16 mouse cellular contexts compared by ENCODE assay signal in genomic region chr12:83428016-83428415, GRCm38 (mm10). TPM values are rescaled to one million over a fixed set of nuclear protein-coding genes. Genes with fewer than 3 reads are reported as not detected.
A peak's percentile ranks its signal among the peaks of the same experiment; 100 is the strongest.
DNase-seq lines count a peak whose midpoint lies in the region; ATAC-seq and TF ChIP-seq lines count a peak whose summit lies in the region.
"Had no signal": no experiment of that assay in that cellular context is flagged by ENCODE, and none has a peak within 500 bp of the region (broad histone marks: within the 10 kb centered on the region; RNA-seq: fewer than 3 reads in every experiment).

No protein-coding gene starts in this region.

- no peaks in the 10 kb centered on the region for H3K9me3 ChIP-seq in forebrain, embryonic 10.5 days
- no peaks in the 10 kb centered on the region for H3K9me3 ChIP-seq in forebrain, embryonic 16.5 days (ENCODE audit: control insufficient read depth, low read length)
- H3K9me3 ChIP-seq in midbrain, embryonic 10.5 days (replicated peaks) = no peaks in the 10 kb centered on the region
- no peaks in the 10 kb centered on the region for H3K9me3 ChIP-seq in midbrain, embryonic 13.5 days
- no peaks in the 10 kb centered on the region for H3K9me3 ChIP-seq in liver, embryonic 12.5 days (replicated peaks)
- no peaks in the 10 kb centered on the region for H3K9me3 ChIP-seq in stomach, postnatal 0 days (ENCODE audit: control insufficient read depth, low read length)
- no peaks in the 10 kb centered on the region for H3K9me3 ChIP-seq in hindbrain, embryonic 10.5 days
- H3K9me3 ChIP-seq: embryonic facial prominence, embryonic 12.5 days; heart, embryonic 12.5 days; neural tube, embryonic 12.5 days had no signal

- TF ChIP-seq EP300 in stomach, postnatal 0 days (optimal IDR thresholded peaks at IDR 0.05) = no peak

- H3K4me2 ChIP-seq in forebrain, embryonic 16.5 days (ENCODE audit: low read length) = no peak overlapping the region
- no peak overlapping the region for H3K4me2 ChIP-seq in midbrain, embryonic 13.5 days (replicated peaks)
- H3K4me2 ChIP-seq in liver, embryonic 12.5 days = peak overlapping the region; percentile 49
- no peak overlapping the region for H3K4me2 ChIP-seq in stomach, postnatal 0 days (replicated peaks; ENCODE audit: low read depth)
- H3K4me2 ChIP-seq: embryonic facial prominence, embryonic 12.5 days; heart, embryonic 12.5 days; lung, embryonic 14.5 days; neural tube, embryonic 12.5 days had no signal

- WGBS in forebrain, embryonic 10.5 days = 62% methylated on average over 9 of the region's 9 CpGs
- 54% methylated on average over 9 of the region's 9 CpGs for WGBS in forebrain, embryonic 16.5 days
- WGBS in midbrain, embryonic 10.5 days = 63% methylated on average over 9 of the region's 9 CpGs
- WGBS in midbrain, embryonic 13.5 days = 58% methylated on average over 9 of the region's 9 CpGs
- WGBS in liver, embryonic 12.5 days (ENCODE audit: insufficient replicate concordance) = 40% methylated on average over 9 of the region's 9 CpGs
- 45% methylated on average over 9 of the region's 9 CpGs for WGBS in stomach, postnatal 0 days
- WGBS in hindbrain, embryonic 10.5 days = 55% methylated on average over 9 of the region's 9 CpGs

- H3K4me1 ChIP-seq in forebrain, embryonic 10.5 days = peaks cover 31% of the 10 kb centered on the region
- H3K4me1 ChIP-seq in forebrain, embryonic 16.5 days (replicated peaks; ENCODE audit: control insufficient read depth, insufficient read depth, low read length) = peaks cover 7% of the 10 kb centered on the region
- H3K4me1 ChIP-seq in midbrain, embryonic 10.5 days = peaks cover 50% of the 10 kb centered on the region
- H3K4me1 ChIP-seq in midbrain, embryonic 13.5 days (replicated peaks) = peaks cover 48% of the 10 kb centered on the region
- peaks cover 72% of the 10 kb centered on the region for H3K4me1 ChIP-seq in liver, embryonic 12.5 days
- no peaks in the 10 kb centered on the region for H3K4me1 ChIP-seq in stomach, postnatal 0 days (replicated peaks; ENCODE audit: control insufficient read depth, insufficient read depth)
- H3K4me1 ChIP-seq in hindbrain, embryonic 10.5 days (replicated peaks) = peaks cover 28% of the 10 kb centered on the region

- H3K27ac ChIP-seq in forebrain, embryonic 10.5 days = 0 out of 2 replicates have a peak overlapping the region, but pooled peaks have one; percentile 40
- no peak overlapping the region for H3K27ac ChIP-seq in forebrain, embryonic 16.5 days (ENCODE audit: low read length)
- H3K27ac ChIP-seq in midbrain, embryonic 10.5 days (replicated peaks) = peak overlapping the region; percentile 74
- H3K27ac ChIP-seq in midbrain, embryonic 13.5 days = no peak overlapping the region
- peak overlapping the region; percentile 87 for H3K27ac ChIP-seq in liver, embryonic 12.5 days
- no peak overlapping the region for H3K27ac ChIP-seq in stomach, postnatal 0 days (replicated peaks)
- no peak overlapping the region for H3K27ac ChIP-seq in hindbrain, embryonic 10.5 days
- H3K27ac ChIP-seq: embryonic facial prominence, embryonic 12.5 days; neural tube, embryonic 12.5 days had no signal

- no peak for TF ChIP-seq CTCF in stomach, postnatal 0 days (IDR thresholded peaks at IDR 0.05; ENCODE audit: low read depth)

- DNase-seq in forebrain, embryonic 10.5 days (ENCODE audit: extremely low spot score, low spot score) = no peak
- DNase-seq in midbrain, embryonic 10.5 days (ENCODE audit: low spot score) = no peak
- DNase-seq in stomach, postnatal 0 days (ENCODE audit: low spot score) = no peak
- DNase-seq in gastrocnemius, postnatal 4 days (ENCODE audit: low spot score in 2 of 2) = no peak
- DNase-seq in hindbrain, embryonic 10.5 days (ENCODE audit: low spot score) = no peak
- DNase-seq: cerebellum, postnatal 10 days; gastrocnemius, postnatal 14 days; heart, postnatal 36 days had no signal

- H3K4me3 ChIP-seq in forebrain, embryonic 10.5 days = no peak overlapping the region
- H3K4me3 ChIP-seq in forebrain, embryonic 16.5 days (replicated peaks; ENCODE audit: low read length) = no peak overlapping the region
- H3K4me3 ChIP-seq in midbrain, embryonic 10.5 days = no peak overlapping the region
- no peak overlapping the region for H3K4me3 ChIP-seq in midbrain, embryonic 13.5 days (replicated peaks)
- H3K4me3 ChIP-seq in liver, embryonic 12.5 days = no peak overlapping the region
- H3K4me3 ChIP-seq in stomach, postnatal 0 days (ENCODE audit: low read depth, low read length) = no peak overlapping the region
- no peak overlapping the region for H3K4me3 ChIP-seq in hindbrain, embryonic 10.5 days
- H3K4me3 ChIP-seq: embryonic facial prominence, embryonic 12.5 days; heart, embryonic 12.5 days; neural tube, embryonic 12.5 days had no signal

- no peak for ATAC-seq in forebrain, embryonic 16.5 days
- no peak for ATAC-seq in midbrain, embryonic 13.5 days
- ATAC-seq in liver, embryonic 12.5 days = no peak; the same call in 1 of the 2 replicates
- no peak for ATAC-seq in stomach, postnatal 0 days (ENCODE audit: low FRiP score, low TSS enrichment)
- ATAC-seq: Patski had no signal

- H3K27me3 ChIP-seq in forebrain, embryonic 10.5 days (ENCODE audit: poor library complexity, severe bottlenecking) = no peaks in the 10 kb centered on the region
- no peaks in the 10 kb centered on the region for H3K27me3 ChIP-seq in forebrain, embryonic 16.5 days (replicated peaks; ENCODE audit: control insufficient read depth, insufficient read depth, low read length)
- H3K27me3 ChIP-seq in midbrain, embryonic 10.5 days (ENCODE audit: low read depth, poor library complexity, severe bottlenecking) = no peaks in the 10 kb centered on the region
- H3K27me3 ChIP-seq in midbrain, embryonic 13.5 days = no peaks in the 10 kb centered on the region
- no peaks in the 10 kb centered on the region for H3K27me3 ChIP-seq in liver, embryonic 12.5 days (replicated peaks)
- H3K27me3 ChIP-seq in stomach, postnatal 0 days (ENCODE audit: control insufficient read depth, insufficient read depth, low read length) = no peaks in the 10 kb centered on the region
- no peaks in the 10 kb centered on the region for H3K27me3 ChIP-seq in hindbrain, embryonic 10.5 days (ENCODE audit: insufficient read depth, poor library complexity, severe bottlenecking)
- H3K27me3 ChIP-seq: embryonic facial prominence, embryonic 12.5 days; heart, embryonic 12.5 days; neural tube, embryonic 12.5 days; Patski had no signal

- H3K36me3 ChIP-seq in forebrain, embryonic 10.5 days (replicated peaks) = no peaks in the 10 kb centered on the region
- H3K36me3 ChIP-seq in forebrain, embryonic 16.5 days (ENCODE audit: control insufficient read depth, insufficient read depth) = no peaks in the 10 kb centered on the region
- H3K36me3 ChIP-seq in midbrain, embryonic 10.5 days = no peaks in the 10 kb centered on the region
- no peaks in the 10 kb centered on the region for H3K36me3 ChIP-seq in midbrain, embryonic 13.5 days
- H3K36me3 ChIP-seq in liver, embryonic 12.5 days = no peaks in the 10 kb centered on the region
- no peaks in the 10 kb centered on the region for H3K36me3 ChIP-seq in stomach, postnatal 0 days (ENCODE audit: control insufficient read depth, insufficient read depth, low read length)
- no peaks in the 10 kb centered on the region for H3K36me3 ChIP-seq in hindbrain, embryonic 10.5 days
- H3K36me3 ChIP-seq: embryonic facial prominence, embryonic 12.5 days; heart, embryonic 12.5 days; neural tube, embryonic 12.5 days had no signal

- no peak overlapping the region for H3K9ac ChIP-seq in forebrain, embryonic 16.5 days (replicated peaks; ENCODE audit: low read depth, low read length)
- H3K9ac ChIP-seq in midbrain, embryonic 13.5 days (replicated peaks) = no peak overlapping the region
- H3K9ac ChIP-seq in liver, embryonic 12.5 days = peak overlapping the region; percentile 35; the same call in 1 of the 2 replicates
- no peak overlapping the region for H3K9ac ChIP-seq in stomach, postnatal 0 days (ENCODE audit: low read length)
- H3K9ac ChIP-seq: embryonic facial prominence, embryonic 12.5 days; heart, embryonic 12.5 days; lung, embryonic 14.5 days; neural tube, embryonic 12.5 days had no signal

RNA-seq across cellular contexts. Expression of gene Dpf3, which starts 59.5 kb away (rescaled TPM):
- 1.2 and 2.2 TPM in 2 replicates for polyA plus RNA-seq in forebrain, embryonic 10.5 days (2016; fragmentation: Nextera tagmentation; extraction: Ambion mirVana)
- 8.9 and 10.3 TPM in 2 replicates for polyA plus RNA-seq in forebrain, embryonic 16.5 days (2015; fragmentation: Nextera tagmentation; extraction: Ambion mirVana)
- 6.4 and 9.5 TPM in 2 replicates for polyA plus RNA-seq in midbrain, embryonic 10.5 days (2016; fragmentation: Nextera tagmentation; extraction: Ambion mirVana)
- polyA plus RNA-seq in midbrain, embryonic 13.5 days (2015; fragmentation: Nextera tagmentation; extraction: Ambion mirVana) = 25.2 and 26.9 TPM in 2 replicates
- polyA plus RNA-seq in liver, embryonic 12.5 days (2016; fragmentation: Nextera tagmentation; extraction: Ambion mirVana) = 8.2 and 8.5 TPM in 2 replicates
- 2.6 and 3.0 TPM in 2 replicates for polyA plus RNA-seq in stomach, postnatal 0 days (2015; fragmentation: Nextera tagmentation; extraction: Ambion mirVana)
- 10 to 100 TPM; 15.6 to 19.3 TPM for total RNA-seq in gastrocnemius, postnatal 4 days (2021)
- polyA plus RNA-seq in hindbrain, embryonic 10.5 days (2016; fragmentation: Nextera tagmentation; extraction: Ambion mirVana) = 5.3 and 10.5 TPM in 2 replicates

Comparison
In these comparisons a context has a peak if more than half of its experiments do, and no peak if none do; other contexts are left out.
1. H3K27ac ChIP-seq: peak in forebrain, embryonic 10.5 days (single experiment), midbrain, embryonic 10.5 days (single experiment) and liver, embryonic 12.5 days (single experiment); none in forebrain, embryonic 16.5 days (single experiment), midbrain, embryonic 13.5 days (single experiment), stomach, postnatal 0 days (single experiment) and hindbrain, embryonic 10.5 days (single experiment).